In the genomic region with DNA sequence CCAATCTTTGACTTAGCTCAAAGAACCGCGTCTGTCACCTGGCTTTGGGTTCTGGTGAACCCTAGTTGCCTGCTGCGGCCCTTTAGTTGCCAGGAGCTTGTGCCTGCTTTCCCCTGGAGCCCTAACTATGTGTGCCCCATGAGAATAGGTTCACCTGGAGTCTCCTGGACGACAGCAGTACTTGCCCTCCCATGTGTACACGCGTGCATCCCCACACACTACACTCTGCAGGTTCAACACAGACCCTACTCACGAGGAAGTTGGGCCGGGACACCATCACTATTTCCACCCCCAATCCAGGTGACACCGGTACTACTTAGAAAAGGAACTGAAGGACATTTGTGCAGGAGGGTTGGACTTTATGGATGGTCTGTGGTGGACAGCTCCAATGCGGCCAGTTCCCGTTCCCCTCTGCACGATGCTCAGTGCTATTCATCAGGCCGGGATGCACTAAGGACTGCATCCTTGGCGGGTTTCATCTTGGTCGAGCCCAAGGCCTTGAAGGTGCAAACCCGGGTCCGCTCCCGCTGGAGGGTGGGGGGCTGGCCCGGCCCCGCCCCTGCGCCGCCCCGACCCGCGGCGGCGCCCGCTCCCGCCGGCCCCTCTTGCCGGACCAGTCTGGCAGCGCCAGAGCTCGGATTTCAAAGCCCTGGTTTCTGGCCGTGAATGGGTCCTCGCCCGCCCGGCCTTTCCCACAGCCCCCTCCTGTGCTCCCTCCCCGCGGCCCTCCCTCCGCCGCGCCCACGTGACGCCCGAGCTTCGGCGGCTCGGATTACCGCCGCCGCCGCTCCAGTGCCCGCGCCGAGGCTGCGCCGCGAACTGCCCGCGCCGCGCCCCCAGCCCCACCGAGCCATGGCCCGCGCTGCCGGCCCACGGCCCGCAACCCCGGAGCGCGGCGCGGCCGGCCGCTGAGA, we compare ENCODE assay signal across 8 mouse cellular contexts. TPM values are rescaled to one million over a fixed set of nuclear protein-coding genes. Genes with fewer than 3 reads are reported as not detected.
A peak's percentile ranks its signal among the peaks of the same experiment; 100 is the strongest.
DNase-seq lines count a peak whose midpoint lies in the region; ATAC-seq and TF ChIP-seq lines count a peak whose summit lies in the region.

A gene (plus strand): TSS at position 792 of the 914 bp plus-strand sequence.

- ATAC-seq in megakaryocyte, adult 5-6 weeks (ENCODE audit: poor library complexity, severe bottlenecking) = no peak
- ATAC-seq in limb, embryonic 15.5 days (ENCODE audit: insufficient number of reproducible peaks, low FRiP score, low TSS enrichment, low read depth) = peak; percentile 76

- 9% methylated on average over 72 of the region's 75 CpGs for WGBS in kidney, adult 2 months
- WGBS in limb, embryonic 15.5 days = 4% methylated on average over 67 of the region's 75 CpGs

- H3K4me2 ChIP-seq in limb, embryonic 15.5 days = peak within 1 kb of the TSS; percentile 75

- peaks cover 93% of the 10 kb centered on the region for H3K4me1 ChIP-seq in megakaryocyte, embryonic 14.5 days
- H3K4me1 ChIP-seq in kidney, adult 2 months (ENCODE audit: control insufficient read depth, insufficient read depth, low read length) = peaks cover 5% of the 10 kb centered on the region
- peaks cover 89% of the 10 kb centered on the region for H3K4me1 ChIP-seq in limb, embryonic 15.5 days

- 0 out of 2 replicates have a peak within 1 kb of the TSS, but pooled peaks have one; percentile 15 for H3K27ac ChIP-seq in kidney, adult 2 months (ENCODE audit: insufficient read depth, low read depth, low read length)
- peak within 1 kb of the TSS; percentile 94 for H3K27ac ChIP-seq in limb, embryonic 15.5 days

- no peaks in the 10 kb centered on the region for H3K9me3 ChIP-seq in megakaryocyte, embryonic 14.5 days
- H3K9me3 ChIP-seq in limb, embryonic 15.5 days = no peaks in the 10 kb centered on the region

- H3K9ac ChIP-seq in limb, embryonic 15.5 days = peak within 1 kb of the TSS; percentile 90

- H3K27me3 ChIP-seq in megakaryocyte, embryonic 14.5 days (replicated peaks) = no peaks in the 10 kb centered on the region
- H3K27me3 ChIP-seq in kidney, adult 2 months (replicated peaks; ENCODE audit: control insufficient read depth, insufficient read depth, low read length) = no peaks in the 10 kb centered on the region
- no peaks in the 10 kb centered on the region for H3K27me3 ChIP-seq in limb, embryonic 15.5 days

- peak within 1 kb of the TSS; percentile 95 for H3K4me3 ChIP-seq in megakaryocyte, embryonic 14.5 days (replicated peaks)
- H3K4me3 ChIP-seq in kidney, adult 2 months (ENCODE audit: insufficient read depth, low read depth, low read length) = peak within 1 kb of the TSS; percentile 57
- H3K4me3 ChIP-seq in limb, embryonic 15.5 days = peak within 1 kb of the TSS; percentile 83

- peak; percentile 93 for DNase-seq in embryo, embryonic 9.5 days (ENCODE audit: extremely low spot score)
- DNase-seq in heart, adult 18-20 months = peak; percentile 81 to 87
- peak; percentile 81 for DNase-seq in kidney, adult 2 months
- peak; percentile 91 for DNase-seq in neural tube, embryonic 10.5 days (ENCODE audit: extremely low spot score, low spot score)
- DNase-seq in thymus, postnatal 14 days = peak; percentile 40

- TF ChIP-seq POLR2A in kidney, adult 2 months (IDR thresholded peaks at IDR 0.05; ENCODE audit: low read depth, low read length) = no peak

- TF ChIP-seq CTCF in kidney, adult 2 months (conservative IDR thresholded peaks at IDR 0.05; ENCODE audit: insufficient read depth, insufficient read length, low read depth, low read length) = no peak

- H3K36me3 ChIP-seq in megakaryocyte, embryonic 14.5 days (replicated peaks; ENCODE audit: low read length) = peaks cover 77% of the 10 kb centered on the region
- no peaks in the 10 kb centered on the region for H3K36me3 ChIP-seq in kidney, adult 2 months (ENCODE audit: control insufficient read depth, insufficient read depth, low read length)
- H3K36me3 ChIP-seq in limb, embryonic 15.5 days = 0 out of 2 replicates have a peak, but pooled peaks cover 13% of the 10 kb centered on the region

RNA-seq across cellular contexts. Expression of the gene that starts here (rescaled TPM):
- polyA plus RNA-seq in megakaryocyte, embryonic 14.5 days (2012; ENCODE audit: insufficient read depth, low replicate concordance) = 149 and 562 TPM in 2 replicates
- total RNA-seq in megakaryocyte, adult 5-6 weeks (2015) = 0.80 and 0.85 TPM in 2 replicates
- total RNA-seq in megakaryocyte, adult 5-6 weeks (2017) = 0.04 and 0.41 TPM in 2 replicates
- total RNA-seq in heart, adult 18-20 months (2021) = 10 to 100 TPM; 32.0 to 37.8 TPM
- 23.0 and 25.2 TPM in 2 replicates for polyA plus RNA-seq in kidney, adult 2 months (2012; rRNA removed)
- 9.6 and 10.2 TPM in 2 replicates for polyA plus RNA-seq in limb, embryonic 15.5 days (2015; fragmentation: Nextera tagmentation; extraction: Ambion mirVana)

Comparison
In these comparisons a context has a peak if more than half of its experiments do, and no peak if none do; other contexts are left out.
1. RNA of the gene that starts here (total RNA-seq): 32.0 to 37.8 TPM in heart, adult 18-20 months; 0.04 to 0.85 TPM in megakaryocyte, adult 5-6 weeks; every median in the first group is over 10 times any median in the second.
2. DNase-seq: peak in every context shown above with its lines; median percentile 93 in embryo, embryonic 9.5 days; 91 in neural tube, embryonic 10.5 days; 84 in heart, adult 18-20 months; 81 in kidney, adult 2 months; 40 in thymus, postnatal 14 days.
3. Peak in every context shown above with its lines, with median percentiles within 50 percentile points of each other: H3K4me3 ChIP-seq.